Mouse (Mus musculus): ENCODE measurements around the gene Trp53i11. TPM values are rescaled to one million over a fixed set of nuclear protein-coding genes. Genes with fewer than 3 reads are reported as not detected.

Gene Trp53i11
- polyA plus RNA-seq, 1 experiment from 2014 or later = 32.3 TPM

GRCm38 (mm10) chr2:93212865-93213264, 25.5 kb downstream of the Trp53i11 start:
- Histone ChIP-seq H3K9me3 (ENCODE audit: control insufficient read depth, low read length) (no peaks in the 10 kb centered on the region), H3K4me2 (ENCODE audit: low read depth, severe bottlenecking) (no peak overlapping the region), H3K27me3 (ENCODE audit: control insufficient read depth, insufficient read depth, low read length) (no peaks in the 10 kb centered on the region), H3K36me3 (ENCODE audit: control insufficient read depth, insufficient read depth, low read length) (no peaks in the 10 kb centered on the region), H3K9ac (ENCODE audit: low read length) (no peak overlapping the region), H3K27ac (replicated peaks; ENCODE audit: low read depth, low read length) (no peak overlapping the region), H3K4me3 (ENCODE audit: low read depth, low read length) (no peak overlapping the region), H3K4me1 (ENCODE audit: control insufficient read depth, insufficient read depth, low read length) (no peaks in the 10 kb centered on the region)
- no peak for DNase-seq (ENCODE audit: low spot score)
- WGBS = 84% methylated on average over 2 of the region's 2 CpGs
- ATAC-seq (ENCODE audit: insufficient number of reproducible peaks, low FRiP score, low TSS enrichment, low read depth) = no peak

- no peak overlapping the region for H3K4me3 ChIP-seq (ENCODE audit: low read depth, low read length)
- WGBS = 69% methylated on average over 1 of the region's 1 CpGs
- H3K27me3 ChIP-seq (ENCODE audit: control insufficient read depth, insufficient read depth, low read length) = no peaks in the 10 kb centered on the region
- H3K9ac ChIP-seq (ENCODE audit: low read length) = no peak overlapping the region
- H3K4me1 ChIP-seq (ENCODE audit: control insufficient read depth, insufficient read depth, low read length) = no peaks in the 10 kb centered on the region
- DNase-seq (ENCODE audit: low spot score) = no peak
- H3K36me3 ChIP-seq (ENCODE audit: control insufficient read depth, insufficient read depth, low read length) = no peaks in the 10 kb centered on the region
- no peak for ATAC-seq (ENCODE audit: insufficient number of reproducible peaks, low FRiP score, low TSS enrichment, low read depth)
- H3K27ac ChIP-seq (replicated peaks; ENCODE audit: low read depth, low read length) = no peak overlapping the region
- H3K4me2 ChIP-seq (ENCODE audit: low read depth, severe bottlenecking) = no peak overlapping the region
- H3K9me3 ChIP-seq (ENCODE audit: control insufficient read depth, low read length) = no peaks in the 10 kb centered on the region
Measured at GRCm38 (mm10) chr2:93214192-93214591, 26.8 kb downstream of the Trp53i11 start.

- ATAC-seq (ENCODE audit: insufficient number of reproducible peaks, low FRiP score, low TSS enrichment, low read depth) = no peak
- Histone ChIP-seq H3K36me3 (ENCODE audit: control insufficient read depth, insufficient read depth, low read length) (no peaks in the 10 kb centered on the region), H3K27ac (replicated peaks; ENCODE audit: low read depth, low read length) (no peak overlapping the region), H3K4me3 (ENCODE audit: low read depth, low read length) (no peak overlapping the region), H3K9ac (ENCODE audit: low read length) (no peak overlapping the region), H3K9me3 (ENCODE audit: control insufficient read depth, low read length) (no peaks in the 10 kb centered on the region), H3K27me3 (ENCODE audit: control insufficient read depth, insufficient read depth, low read length) (no peaks in the 10 kb centered on the region), H3K4me2 (ENCODE audit: low read depth, severe bottlenecking) (no peak overlapping the region), H3K4me1 (ENCODE audit: control insufficient read depth, insufficient read depth, low read length) (no peaks in the 10 kb centered on the region)
- WGBS = 77% methylated on average over 10 of the region's 10 CpGs
- no peak for DNase-seq (ENCODE audit: low spot score)
Measured at GRCm38 (mm10) chr2:93215790-93216189, 28.4 kb downstream of the Trp53i11 start.

- Histone ChIP-seq H3K36me3 (ENCODE audit: control insufficient read depth, insufficient read depth, low read length) (no peaks in the 10 kb centered on the region), H3K9ac (ENCODE audit: low read length) (no peak overlapping the region), H3K4me3 (ENCODE audit: low read depth, low read length) (no peak overlapping the region), H3K27ac (replicated peaks; ENCODE audit: low read depth, low read length) (no peak overlapping the region), H3K4me1 (ENCODE audit: control insufficient read depth, insufficient read depth, low read length) (no peaks in the 10 kb centered on the region), H3K27me3 (ENCODE audit: control insufficient read depth, insufficient read depth, low read length) (no peaks in the 10 kb centered on the region), H3K4me2 (ENCODE audit: low read depth, severe bottlenecking) (no peak overlapping the region), H3K9me3 (ENCODE audit: control insufficient read depth, low read length) (no peaks in the 10 kb centered on the region)
- WGBS = 11% methylated on average over 7 of the region's 7 CpGs
- DNase-seq (ENCODE audit: low spot score) (peak; percentile 93), ATAC-seq (ENCODE audit: insufficient number of reproducible peaks, low FRiP score, low TSS enrichment, low read depth) (peak; percentile 69)
Measured at GRCm38 (mm10) chr2:93217015-93217414, 29.7 kb downstream of the Trp53i11 start.

GRCm38 (mm10) chr2:93218353-93218990, 31.1 kb downstream of the Trp53i11 start:
- no peak overlapping the region for H3K27ac ChIP-seq (replicated peaks; ENCODE audit: low read depth, low read length)
- ATAC-seq (ENCODE audit: insufficient number of reproducible peaks, low FRiP score, low TSS enrichment, low read depth) (no peak), DNase-seq (ENCODE audit: low spot score) (no peak)
- H3K4me3 ChIP-seq (ENCODE audit: low read depth, low read length) = no peak overlapping the region
- no peaks in the 10 kb centered on the region for H3K4me1 ChIP-seq (ENCODE audit: control insufficient read depth, insufficient read depth, low read length)
- no peak overlapping the region for H3K4me2 ChIP-seq (ENCODE audit: low read depth, severe bottlenecking)
- 84% methylated on average over 7 of the region's 7 CpGs for WGBS
- no peaks in the 10 kb centered on the region for H3K36me3 ChIP-seq (ENCODE audit: control insufficient read depth, insufficient read depth, low read length)
- H3K27me3 ChIP-seq (ENCODE audit: control insufficient read depth, insufficient read depth, low read length) = no peaks in the 10 kb centered on the region
- H3K9ac ChIP-seq (ENCODE audit: low read length) = no peak overlapping the region
- H3K9me3 ChIP-seq (ENCODE audit: control insufficient read depth, low read length) = no peaks in the 10 kb centered on the region

GRCm38 (mm10) chr2:93219576-93219975, 32.2 kb downstream of the Trp53i11 start:
- no peak overlapping the region for H3K27ac ChIP-seq (replicated peaks; ENCODE audit: low read depth, low read length)
- no peaks in the 10 kb centered on the region for H3K9me3 ChIP-seq (ENCODE audit: control insufficient read depth, low read length)
- no peaks in the 10 kb centered on the region for H3K36me3 ChIP-seq (ENCODE audit: control insufficient read depth, insufficient read depth, low read length)
- no peaks in the 10 kb centered on the region for H3K27me3 ChIP-seq (ENCODE audit: control insufficient read depth, insufficient read depth, low read length)
- H3K9ac ChIP-seq (ENCODE audit: low read length) = no peak overlapping the region
- H3K4me2 ChIP-seq (ENCODE audit: low read depth, severe bottlenecking) = no peak overlapping the region
- DNase-seq (ENCODE audit: low spot score) = no peak
- WGBS = 95% methylated on average over 3 of the region's 3 CpGs
- no peak for ATAC-seq (ENCODE audit: insufficient number of reproducible peaks, low FRiP score, low TSS enrichment, low read depth)
- H3K4me1 ChIP-seq (ENCODE audit: control insufficient read depth, insufficient read depth, low read length) = no peaks in the 10 kb centered on the region
- H3K4me3 ChIP-seq (ENCODE audit: low read depth, low read length) = no peak overlapping the region

GRCm38 (mm10) chr2:93220447-93220846, 33.1 kb downstream of the Trp53i11 start:
- no peak for ATAC-seq (ENCODE audit: insufficient number of reproducible peaks, low FRiP score, low TSS enrichment, low read depth)
- whole genome bisulfite sequencing = 62% methylated on average over 5 of the region's 5 CpGs
- no peaks in the 10 kb centered on the region for H3K36me3 ChIP-seq (ENCODE audit: control insufficient read depth, insufficient read depth, low read length)
- H3K27me3 ChIP-seq (ENCODE audit: control insufficient read depth, insufficient read depth, low read length) = no peaks in the 10 kb centered on the region
- H3K4me2 ChIP-seq (ENCODE audit: low read depth, severe bottlenecking) = no peak overlapping the region
- H3K9ac ChIP-seq (ENCODE audit: low read length) = no peak overlapping the region
- no peaks in the 10 kb centered on the region for H3K9me3 ChIP-seq (ENCODE audit: control insufficient read depth, low read length)
- H3K4me1 ChIP-seq (ENCODE audit: control insufficient read depth, insufficient read depth, low read length) = no peaks in the 10 kb centered on the region
- H3K27ac ChIP-seq (replicated peaks; ENCODE audit: low read depth, low read length) = no peak overlapping the region
- H3K4me3 ChIP-seq (ENCODE audit: low read depth, low read length) = no peak overlapping the region
- no peak for DNase-seq (ENCODE audit: low spot score)

GRCm38 (mm10) chr2:93223463-93223862, 36.1 kb downstream of the Trp53i11 start:
- Histone ChIP-seq H3K9me3 (ENCODE audit: control insufficient read depth, low read length) (no peaks in the 10 kb centered on the region), H3K9ac (ENCODE audit: low read length) (no peak overlapping the region), H3K36me3 (ENCODE audit: control insufficient read depth, insufficient read depth, low read length) (no peaks in the 10 kb centered on the region), H3K27me3 (ENCODE audit: control insufficient read depth, insufficient read depth, low read length) (no peaks in the 10 kb centered on the region), H3K27ac (replicated peaks; ENCODE audit: low read depth, low read length) (no peak overlapping the region), H3K4me3 (ENCODE audit: low read depth, low read length) (no peak overlapping the region), H3K4me2 (ENCODE audit: low read depth, severe bottlenecking) (no peak overlapping the region), H3K4me1 (ENCODE audit: control insufficient read depth, insufficient read depth, low read length) (peaks cover 17% of the 10 kb centered on the region)
- ATAC-seq (ENCODE audit: insufficient number of reproducible peaks, low FRiP score, low TSS enrichment, low read depth) (no peak), DNase-seq (ENCODE audit: low spot score) (no peak)
- WGBS = 65% methylated on average over 6 of the region's 6 CpGs
